Mouse (Mus musculus): ENCODE data around the gene Cog5. TPM values are rescaled to one million over a fixed set of nuclear protein-coding genes. Genes with fewer than 3 reads are reported as not detected.
A peak's percentile ranks its signal among the peaks of the same experiment; 100 is the strongest.

Cog5 gene
- polyA plus RNA-seq, 1 experiment from 2014 or later = 24.6 TPM

DNA sequence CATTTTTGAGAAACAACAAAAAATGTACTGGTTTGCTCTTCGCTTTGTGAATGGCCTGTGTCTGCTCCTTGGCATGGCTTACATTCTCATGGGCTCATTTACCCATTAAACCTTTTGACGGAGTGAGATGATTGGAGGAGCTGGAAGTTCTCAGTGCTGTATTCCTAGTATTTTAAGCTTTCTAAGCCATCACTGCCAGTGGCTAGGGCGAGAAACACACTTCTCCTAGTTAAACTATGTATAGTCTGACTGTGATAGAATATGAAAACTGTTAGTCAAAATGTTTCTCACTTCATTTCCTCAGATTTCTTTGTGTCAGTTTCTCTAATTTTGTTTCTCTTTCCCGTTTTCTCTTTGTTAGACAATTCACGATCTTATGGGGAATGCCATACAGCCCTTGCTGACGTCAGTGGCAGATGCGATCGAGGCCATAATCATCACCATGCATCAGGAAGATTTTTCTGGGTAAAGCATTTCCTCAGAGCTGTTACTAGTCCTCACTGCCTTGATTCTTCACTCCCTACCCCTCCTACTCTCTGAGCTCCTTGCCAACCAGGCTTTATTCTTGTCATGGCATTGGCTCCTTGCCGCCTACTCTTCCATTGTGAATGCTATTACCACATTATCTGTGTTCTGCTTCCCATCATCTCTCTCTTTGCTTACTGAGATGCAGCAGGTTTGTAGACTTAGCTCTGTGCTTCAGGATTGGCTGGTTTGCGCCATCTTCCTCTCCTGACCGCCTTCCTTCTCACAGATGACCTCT lies 231.4 kb downstream of the Cog5 start:
- H3K27me3 ChIP-seq (ENCODE audit: low read depth, poor library complexity, severe bottlenecking) = no peaks in the 10 kb centered on the region
- DNase-seq (ENCODE audit: low spot score) = no peak
- WGBS = 93% methylated on average over 11 of the region's 11 CpGs
- H3K36me3 ChIP-seq = peaks cover 16% of the 10 kb centered on the region
- H3K27ac ChIP-seq (replicated peaks) = no peak overlapping the region
- peaks cover 12% of the 10 kb centered on the region for H3K4me1 ChIP-seq
- no peaks in the 10 kb centered on the region for H3K9me3 ChIP-seq (replicated peaks)
- no peak overlapping the region for H3K4me3 ChIP-seq

DNA sequence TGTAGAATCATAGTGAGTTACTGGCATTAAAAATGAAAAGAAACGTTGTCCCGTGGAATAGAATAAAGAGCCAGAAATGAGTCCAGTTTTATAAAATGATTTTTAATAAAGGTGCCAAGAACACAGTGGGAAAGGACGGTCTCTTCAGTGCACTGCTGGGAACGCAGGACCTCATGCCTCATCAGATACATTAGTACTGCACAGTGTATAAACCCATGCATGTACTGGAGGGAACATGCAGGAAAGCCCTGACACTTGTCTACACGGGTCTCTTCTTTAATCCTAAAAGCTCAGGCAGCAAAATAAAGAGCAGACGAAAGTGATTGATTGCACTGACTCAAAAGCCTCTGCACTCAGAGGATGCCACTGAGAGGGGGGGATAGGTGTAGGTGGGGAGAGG lies 236.0 kb downstream of the Cog5 start:
- H3K9me3 ChIP-seq (replicated peaks) = no peaks in the 10 kb centered on the region
- no peak for DNase-seq (ENCODE audit: low spot score)
- H3K27me3 ChIP-seq (ENCODE audit: low read depth, poor library complexity, severe bottlenecking) = no peaks in the 10 kb centered on the region
- WGBS = 74% methylated on average over 6 of the region's 6 CpGs
- H3K36me3 ChIP-seq = peaks cover 16% of the 10 kb centered on the region
- peaks cover 35% of the 10 kb centered on the region for H3K4me1 ChIP-seq
- H3K27ac ChIP-seq (replicated peaks) = peak overlapping the region; percentile 52; the same call in 1 of the 2 replicates
- no peak overlapping the region for H3K4me3 ChIP-seq

DNA sequence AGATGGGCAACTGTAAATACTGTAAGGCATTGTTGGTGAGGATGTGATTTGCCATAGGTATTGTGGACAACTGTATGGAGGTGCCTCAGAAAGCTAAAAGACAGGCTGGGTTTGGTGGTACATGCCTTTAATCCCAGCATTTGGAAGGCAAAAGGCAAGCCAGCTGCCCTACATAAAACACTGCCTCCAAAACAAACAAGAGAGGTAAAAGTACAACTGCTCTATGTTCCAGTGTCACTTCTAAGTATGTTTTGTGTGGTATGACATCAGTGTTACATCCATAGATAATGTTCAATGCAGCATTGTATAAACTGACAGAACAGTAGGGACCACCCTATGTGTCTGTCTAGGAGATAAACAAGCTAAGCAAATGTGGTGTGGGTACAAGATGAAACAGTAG lies 237.4 kb downstream of the Cog5 start:
- no peak overlapping the region for H3K27ac ChIP-seq (replicated peaks)
- H3K4me3 ChIP-seq = no peak overlapping the region
- DNase-seq (ENCODE audit: low spot score) = no peak
- no peaks in the 10 kb centered on the region for H3K27me3 ChIP-seq (ENCODE audit: low read depth, poor library complexity, severe bottlenecking)
- peaks cover 6% of the 10 kb centered on the region for H3K36me3 ChIP-seq
- H3K9me3 ChIP-seq (replicated peaks) = no peaks in the 10 kb centered on the region
- peaks cover 49% of the 10 kb centered on the region for H3K4me1 ChIP-seq

DNA sequence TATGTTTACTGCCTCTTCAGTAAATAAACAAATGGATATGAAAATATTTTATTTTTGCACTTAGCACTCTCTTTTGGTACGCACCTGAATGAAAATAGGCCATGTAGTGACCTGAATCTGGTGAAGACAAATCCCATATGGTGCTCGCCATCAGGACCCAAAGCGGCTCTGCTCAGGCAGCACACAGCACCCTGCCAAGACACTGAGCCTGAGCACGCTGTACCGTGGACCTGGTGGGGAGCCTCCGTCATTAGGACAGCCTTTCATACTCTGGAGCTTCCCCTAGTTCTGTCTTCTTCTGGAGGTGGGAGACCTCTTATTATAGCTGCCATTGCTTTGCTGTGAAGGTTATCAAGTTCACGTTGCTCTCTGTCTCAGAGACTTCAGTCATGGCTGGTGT lies 238.1 kb downstream of the Cog5 start:
- Histone ChIP-seq H3K27ac (replicated peaks) (no peak overlapping the region), H3K36me3 (no peaks in the 10 kb centered on the region), H3K27me3 (ENCODE audit: low read depth, poor library complexity, severe bottlenecking) (no peaks in the 10 kb centered on the region), H3K9me3 (replicated peaks) (no peaks in the 10 kb centered on the region), H3K4me3 (no peak overlapping the region), H3K4me1 (peaks cover 54% of the 10 kb centered on the region)
- DNase-seq (ENCODE audit: low spot score) = no peak
- WGBS = 89% methylated on average over 7 of the region's 7 CpGs

GRCm38 (mm10) chr12:31895095-31895734 lies 240.5 kb downstream of the Cog5 start:
- Histone ChIP-seq H3K36me3 (no peaks in the 10 kb centered on the region), H3K27me3 (ENCODE audit: low read depth, poor library complexity, severe bottlenecking) (no peaks in the 10 kb centered on the region), H3K27ac (replicated peaks) (peak overlapping the region; percentile 63), H3K4me3 (no peak overlapping the region), H3K4me1 (peaks cover 50% of the 10 kb centered on the region), H3K9me3 (replicated peaks) (no peaks in the 10 kb centered on the region)
- WGBS = 31% methylated on average over 8 of the region's 8 CpGs
- DNase-seq (ENCODE audit: low spot score) = peak; percentile 19

- Histone ChIP-seq H3K27ac (replicated peaks) (peak overlapping the region; percentile 63), H3K9me3 (replicated peaks) (no peaks in the 10 kb centered on the region), H3K4me3 (peak overlapping the region; percentile 20; the same call in 1 of the 2 replicates), H3K36me3 (no peaks in the 10 kb centered on the region), H3K27me3 (ENCODE audit: low read depth, poor library complexity, severe bottlenecking) (no peaks in the 10 kb centered on the region), H3K4me1 (peaks cover 43% of the 10 kb centered on the region)
- whole genome bisulfite sequencing = 15% methylated on average over 2 of the region's 2 CpGs
- peak; percentile 39 for DNase-seq (ENCODE audit: low spot score)
These were observed 241.2 kb downstream of the Cog5 start for GRCm38 (mm10) chr12:31895888-31896287.

GRCm38 (mm10) chr12:31896295-31896694 lies 241.6 kb downstream of the Cog5 start:
- DNase-seq (ENCODE audit: low spot score) = no peak
- Histone ChIP-seq H3K4me1 (peaks cover 42% of the 10 kb centered on the region), H3K9me3 (replicated peaks) (no peaks in the 10 kb centered on the region), H3K27ac (replicated peaks) (peak overlapping the region; percentile 63), H3K4me3 (no peak overlapping the region), H3K27me3 (ENCODE audit: low read depth, poor library complexity, severe bottlenecking) (no peaks in the 10 kb centered on the region), H3K36me3 (no peaks in the 10 kb centered on the region)
- WGBS = 16% methylated on average over 5 of the region's 5 CpGs

DNA sequence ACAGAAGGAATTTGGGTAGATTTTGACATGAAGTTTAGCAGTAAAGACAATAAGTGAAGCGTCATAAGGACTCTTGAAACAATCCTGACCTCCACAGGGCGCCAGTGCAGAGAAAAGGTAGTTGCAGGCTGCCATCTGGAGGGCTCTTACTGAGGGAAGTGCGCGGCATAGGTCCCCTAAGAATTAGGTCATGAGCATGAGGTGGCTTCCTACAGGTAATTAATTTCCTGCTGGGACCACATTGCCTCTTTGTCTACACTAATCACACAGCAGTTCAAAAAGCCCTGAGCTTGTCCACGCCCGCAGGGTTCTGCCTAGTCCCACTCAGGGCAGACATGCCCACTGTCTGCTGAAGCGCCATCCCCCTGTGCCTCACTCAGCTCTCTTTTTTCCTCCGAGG lies 242.3 kb downstream of the Cog5 start:
- WGBS = 25% methylated on average over 8 of the region's 8 CpGs
- Histone ChIP-seq H3K27me3 (ENCODE audit: low read depth, poor library complexity, severe bottlenecking) (no peaks in the 10 kb centered on the region), H3K4me1 (peaks cover 36% of the 10 kb centered on the region), H3K4me3 (no peak overlapping the region), H3K36me3 (0 out of 2 replicates have a peak, but pooled peaks cover 2% of the 10 kb centered on the region), H3K9me3 (replicated peaks) (no peaks in the 10 kb centered on the region), H3K27ac (replicated peaks) (peak overlapping the region; percentile 63; the same call in 1 of the 2 replicates)
- no peak for DNase-seq (ENCODE audit: low spot score)

GRCm38 (mm10) chr12:31897456-31897855 lies 242.8 kb downstream of the Cog5 start:
- H3K27me3 ChIP-seq (ENCODE audit: low read depth, poor library complexity, severe bottlenecking) = no peaks in the 10 kb centered on the region
- H3K9me3 ChIP-seq (replicated peaks) = no peaks in the 10 kb centered on the region
- H3K4me3 ChIP-seq = no peak overlapping the region
- H3K4me1 ChIP-seq = peaks cover 35% of the 10 kb centered on the region
- 67% methylated on average over 7 of the region's 7 CpGs for WGBS
- no peak for DNase-seq (ENCODE audit: low spot score)
- 0 out of 2 replicates have a peak, but pooled peaks cover 4% of the 10 kb centered on the region for H3K36me3 ChIP-seq
- peak overlapping the region; percentile 63; the same call in 1 of the 2 replicates for H3K27ac ChIP-seq (replicated peaks)

GRCm38 (mm10) chr12:31900391-31900914 lies 245.8 kb downstream of the Cog5 start:
- 84% methylated on average over 4 of the region's 4 CpGs for WGBS
- H3K36me3 ChIP-seq = peaks cover 7% of the 10 kb centered on the region; the same call in 1 of the 2 replicates
- H3K27ac ChIP-seq (replicated peaks) = no peak overlapping the region
- H3K4me3 ChIP-seq = no peak overlapping the region
- H3K9me3 ChIP-seq (replicated peaks) = no peaks in the 10 kb centered on the region
- H3K27me3 ChIP-seq (ENCODE audit: low read depth, poor library complexity, severe bottlenecking) = no peaks in the 10 kb centered on the region
- DNase-seq (ENCODE audit: low spot score) = no peak
- H3K4me1 ChIP-seq = peaks cover 22% of the 10 kb centered on the region

DNA sequence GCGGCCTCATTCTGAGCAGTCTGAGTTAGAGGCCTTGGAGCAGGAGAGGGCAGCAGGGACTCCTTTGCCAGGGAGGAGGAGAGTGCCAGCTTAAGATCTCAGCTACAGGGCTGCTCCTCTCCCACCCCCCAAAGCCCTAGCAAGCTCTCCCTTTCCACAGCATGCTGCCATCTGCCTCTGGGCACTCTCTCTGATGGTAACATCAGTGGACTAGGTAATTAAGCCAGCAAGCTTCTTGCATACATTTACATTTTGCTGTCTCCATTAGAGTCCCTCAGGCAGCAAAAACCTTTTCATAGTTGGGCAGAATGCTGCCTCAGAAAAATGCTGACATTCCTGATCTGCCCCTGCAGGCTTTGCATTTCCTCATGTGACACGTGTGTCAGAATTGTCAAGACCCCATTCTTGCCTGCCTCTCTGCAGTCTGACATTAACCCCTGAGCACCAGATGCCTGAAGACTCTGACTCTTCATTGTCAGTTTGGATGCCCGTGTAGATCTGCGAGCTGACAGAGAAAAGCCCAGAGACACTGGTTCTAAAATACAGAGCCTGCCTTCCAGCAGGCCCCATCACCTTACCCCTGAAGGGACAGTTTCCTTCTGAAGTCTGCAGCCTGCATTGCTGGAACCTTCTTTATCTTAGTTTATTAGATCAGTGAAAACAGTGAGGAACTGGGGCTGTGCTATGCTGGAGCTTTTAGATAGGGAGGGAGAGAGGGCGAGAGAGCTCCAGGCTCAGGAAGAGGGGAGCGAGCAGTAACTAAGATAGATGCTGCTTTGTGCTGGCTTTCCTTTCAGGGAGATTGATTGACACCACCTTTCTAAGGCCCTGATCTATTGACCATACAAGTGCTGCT lies 251.3 kb downstream of the Cog5 start:
- Histone ChIP-seq H3K4me3 (no peak overlapping the region), H3K27ac (replicated peaks) (peak overlapping the region; percentile 55), H3K4me1 (peaks cover 8% of the 10 kb centered on the region), H3K27me3 (ENCODE audit: low read depth, poor library complexity, severe bottlenecking) (no peaks in the 10 kb centered on the region), H3K9me3 (replicated peaks) (no peaks in the 10 kb centered on the region), H3K36me3 (peaks cover 7% of the 10 kb centered on the region; the same call in 1 of the 2 replicates)
- no peak for DNase-seq (ENCODE audit: low spot score)
- WGBS = 46% methylated on average over 6 of the region's 6 CpGs

- no peak overlapping the region for H3K4me3 ChIP-seq
These were observed 252.8 kb downstream of the Cog5 start for GRCm38 (mm10) chr12:31907436-31907835.

More at GRCm38 (mm10) chr12:31907436-31907835, 252.8 kb downstream of the Cog5 start:
- no peak for DNase-seq (ENCODE audit: low spot score)
- Histone ChIP-seq H3K4me1 (peaks cover 8% of the 10 kb centered on the region), H3K9me3 (replicated peaks) (no peaks in the 10 kb centered on the region), H3K36me3 (peaks cover 3% of the 10 kb centered on the region; the same call in 1 of the 2 replicates), H3K27ac (replicated peaks) (no peak overlapping the region), H3K27me3 (ENCODE audit: low read depth, poor library complexity, severe bottlenecking) (no peaks in the 10 kb centered on the region)
- 89% methylated on average over 2 of the region's 2 CpGs for WGBS
